Mouse (Mus musculus) heart, embryonic 14.5 days (tissue): ENCODE data around the gene Nup62. TPM values are rescaled to one million over a fixed set of nuclear protein-coding genes. Genes with fewer than 3 reads are reported as not detected.

ENCODE experiments used
- ATAC-seq: fragments of 200-750 bp; cut with Nextera tagmentation; 2 replicates; pipeline ENCODE4 v1.8.0; 2017; ENCODE audit warnings: low read depth, moderate TSS enrichment; ENCODE audit not compliant: insufficient number of reproducible peaks, insufficient read depth, low FRiP score
- H3K27ac ChIP-seq, 2 experiments: fragments of 200-500 bp in 1 of 2; fragments of 300-500 bp in 1 of 2; sonication (generic) in 1 of 2; replicated peaks in 1 of 2; 2 replicates each; pipeline ENCODE4 v1.5.1; 2012 to 2014; ENCODE audit warnings: low read depth in 2 of 2, low read length in 2 of 2, control low read depth in 1 of 2, mild to moderate bottlenecking in 1 of 2, mixed read lengths in 1 of 2; ENCODE audit not compliant: control insufficient read depth in 1 of 2, insufficient read depth in 1 of 2
- H3K27me3 ChIP-seq: fragments of 300-500 bp; sonication (generic); 2 replicates; pipeline ENCODE4 v1.6.1; 2014; ENCODE audit warnings: mild to moderate bottlenecking, low read length, control low read depth; ENCODE audit not compliant: control insufficient read depth, insufficient read depth
- H3K36me3 ChIP-seq: fragments of 300-500 bp; sonication (generic); 2 replicates; pipeline ENCODE4 v1.6.1; 2014; ENCODE audit warnings: mild to moderate bottlenecking, control low read depth, low read length, mixed read lengths; ENCODE audit not compliant: control insufficient read depth, insufficient read depth
- H3K4me1 ChIP-seq, 2 experiments: fragments of 200-500 bp in 1 of 2; fragments of 300-500 bp in 1 of 2; sonication (generic) in 1 of 2; 2 replicates each; pipeline ENCODE4 v1.6.1; 2012 to 2014; ENCODE audit warnings: low read length in 2 of 2, control low read depth in 1 of 2, mixed read lengths in 1 of 2; ENCODE audit not compliant: control insufficient read depth in 2 of 2, insufficient read depth in 2 of 2
- H3K4me2 ChIP-seq: fragments of 300-500 bp; sonication (generic); 2 replicates; pipeline ENCODE4 v1.6.1; 2014; ENCODE audit warnings: mild to moderate bottlenecking, low read length
- H3K4me3 ChIP-seq, 2 experiments: fragments of 200-500 bp in 1 of 2; fragments of 300-500 bp in 1 of 2; sonication (generic) in 1 of 2; 2 replicates each; pipeline ENCODE4 v1.5.1; 2012 to 2014; ENCODE audit warnings: low read length in 2 of 2, mild to moderate bottlenecking in 2 of 2, control low read depth in 1 of 2, low read depth in 1 of 2, moderate library complexity in 1 of 2; ENCODE audit not compliant: control insufficient read depth in 1 of 2, insufficient read depth in 1 of 2
- H3K9ac ChIP-seq: fragments of 300-500 bp; sonication (generic); 2 replicates; pipeline ENCODE4 v1.6.1; 2014; ENCODE audit warnings: mild to moderate bottlenecking, low read length
- H3K9me3 ChIP-seq: fragments of 300-500 bp; sonication (generic); 2 replicates; pipeline ENCODE4 v1.6.1; 2016; ENCODE audit warnings: low read length, control low read depth; ENCODE audit not compliant: control insufficient read depth
- WGBS: fragments of 180-500 bp; shearing (Covaris S2); extraction: QIAGEN DNeasy Blood & Tissue Kit; methylation state at CpG from one replicate; pipeline ENCODE4 v1.1.7; 2014; 5-methylcytosine and 5-hydroxymethylcytosine counted together
- polyA plus RNA-seq: library from polyadenylated mRNA; unstranded; fragments of >200 nt; fragmentation: Nextera tagmentation; extraction: Ambion mirVana; gene quantifications from 2 replicates; pipeline ENCODE4 v1.2.1, GENCODE M21; 2014

Gene Nup62
- 41.5 and 41.7 TPM in 2 replicates for polyA plus RNA-seq

DNA sequence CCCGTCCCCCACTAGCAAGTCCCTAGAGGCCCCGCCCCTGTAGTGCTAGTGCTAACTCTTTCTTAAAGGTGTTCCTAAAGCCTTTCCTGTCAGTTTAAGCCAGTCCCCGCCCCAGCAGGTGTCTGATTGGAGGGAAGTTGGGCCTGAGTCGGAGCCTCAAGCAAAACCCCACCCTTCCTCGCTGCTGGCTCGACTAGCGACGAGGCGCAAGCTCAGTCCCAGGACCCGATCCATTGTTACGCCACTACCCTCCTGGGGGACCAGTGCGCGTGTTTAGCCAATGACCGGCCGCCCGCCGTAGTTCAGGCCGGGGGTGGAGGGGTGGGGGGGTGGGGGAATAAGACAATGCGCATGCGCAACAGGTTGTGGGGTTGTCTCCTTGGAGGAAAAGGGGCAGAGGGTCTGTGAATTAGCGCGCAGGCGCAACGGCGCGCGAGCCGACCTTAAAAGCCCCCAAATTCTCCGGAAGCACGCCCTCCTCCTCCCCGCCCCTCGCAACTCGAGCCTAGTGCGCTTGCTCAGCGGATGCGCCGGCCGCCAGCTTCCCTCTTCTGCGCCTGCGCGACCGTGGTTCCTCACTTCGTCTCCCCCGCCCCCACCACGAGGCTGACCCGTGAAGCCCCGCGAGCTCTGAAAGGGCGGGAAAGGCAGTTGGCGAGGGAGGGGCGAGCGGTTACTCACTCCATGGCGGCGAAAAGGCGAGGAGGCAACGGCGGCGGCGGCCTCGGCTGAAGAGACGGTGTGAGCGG, at the start of gene Nup62, which contains the start of gene Il4i1:
TSS of gene Nup62 (plus strand) at position 368 of the 749 bp plus-strand sequence.
TSS of gene Il4i1 (plus strand) at position 667 of the 749 bp plus-strand sequence.
- peak within 1 kb of the TSS; percentile 67 to 85 for H3K4me3 ChIP-seq

DNA sequence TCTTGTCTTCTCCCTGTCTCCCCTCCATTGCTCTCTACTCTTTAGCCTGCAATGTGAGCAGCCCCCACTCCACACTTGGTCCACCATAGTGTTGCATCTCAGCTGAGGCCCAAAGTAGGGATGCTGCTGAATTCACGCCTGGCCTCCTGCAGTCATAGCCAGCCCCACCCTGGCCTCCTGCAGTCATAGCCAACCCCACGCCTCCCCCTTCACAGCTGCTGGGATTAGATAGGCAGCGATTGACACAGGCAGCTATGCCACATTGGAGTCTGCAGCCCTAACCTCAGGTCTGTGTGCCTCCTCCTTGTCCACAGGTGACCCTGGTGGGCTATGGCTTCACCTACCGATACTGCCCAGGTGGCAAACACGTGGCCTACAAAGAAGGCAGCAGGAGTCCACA, 47.8 kb upstream of the Nup62 start:
- Histone ChIP-seq H3K9ac (no peak overlapping the region), H3K27ac (no peak overlapping the region), H3K36me3 (peaks cover 94% of the 10 kb centered on the region), H3K4me1 (no peaks in the 10 kb centered on the region), H3K9me3 (no peaks in the 10 kb centered on the region), H3K27me3 (no peaks in the 10 kb centered on the region), H3K4me3 (no peak overlapping the region), H3K4me2 (no peak overlapping the region)
- ATAC-seq = no peak
- 82% methylated on average over 5 of the region's 5 CpGs for WGBS

More for the DNA sequence above, at the start of gene Nup62, which contains the start of gene Il4i1:
- H3K27ac ChIP-seq = peak within 1 kb of the TSS; percentile 94 to 99
- peak within 1 kb of the TSS; percentile 91 for H3K4me2 ChIP-seq
- WGBS = under 1% methylated on average over 62 of the region's 62 CpGs
- peak within 1 kb of the TSS; percentile 95 for H3K9ac ChIP-seq
- peak; percentile 93 for ATAC-seq
- no peaks in the 10 kb centered on the region for H3K9me3 ChIP-seq
- no peaks in the 10 kb centered on the region for H3K27me3 ChIP-seq
- peaks cover 35% of the 10 kb centered on the region for H3K36me3 ChIP-seq
- H3K4me1 ChIP-seq = peaks cover 22 to 45% of the 10 kb centered on the region in 2 experiments

DNA sequence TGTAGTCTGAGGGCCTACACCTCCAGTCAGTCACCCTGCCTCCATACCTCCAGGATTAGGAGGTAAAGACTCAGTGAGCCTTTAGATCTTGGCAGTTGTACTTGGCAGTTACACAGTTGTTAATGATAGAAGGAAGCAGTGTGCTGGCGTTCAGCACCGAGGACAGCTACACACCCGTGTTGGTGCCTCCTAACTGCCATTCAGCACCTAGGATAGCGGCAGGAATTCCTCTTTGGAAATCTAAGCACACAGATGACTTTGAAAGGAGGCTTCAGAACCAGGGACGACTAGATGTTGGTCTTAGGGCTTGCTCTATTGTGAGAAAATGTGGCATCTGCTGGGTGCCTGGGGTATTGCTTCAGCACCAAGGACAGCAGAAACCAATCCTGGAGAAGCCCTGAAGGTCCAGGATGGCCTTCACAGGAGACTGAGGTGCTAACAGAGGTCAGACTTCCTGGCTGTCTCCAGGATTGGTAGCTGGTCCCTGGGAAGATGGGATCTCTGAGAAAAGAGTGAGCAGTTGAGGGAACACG, 45.8 kb upstream of the Nup62 start:
- Histone ChIP-seq H3K4me1 (no peaks in the 10 kb centered on the region), H3K27ac (no peak overlapping the region), H3K9me3 (no peaks in the 10 kb centered on the region), H3K4me3 (no peak overlapping the region), H3K36me3 (peaks cover 94% of the 10 kb centered on the region), H3K4me2 (no peak overlapping the region), H3K9ac (no peak overlapping the region), H3K27me3 (no peaks in the 10 kb centered on the region)
- WGBS = 8% methylated on average over 6 of the region's 6 CpGs
- no peak for ATAC-seq

DNA sequence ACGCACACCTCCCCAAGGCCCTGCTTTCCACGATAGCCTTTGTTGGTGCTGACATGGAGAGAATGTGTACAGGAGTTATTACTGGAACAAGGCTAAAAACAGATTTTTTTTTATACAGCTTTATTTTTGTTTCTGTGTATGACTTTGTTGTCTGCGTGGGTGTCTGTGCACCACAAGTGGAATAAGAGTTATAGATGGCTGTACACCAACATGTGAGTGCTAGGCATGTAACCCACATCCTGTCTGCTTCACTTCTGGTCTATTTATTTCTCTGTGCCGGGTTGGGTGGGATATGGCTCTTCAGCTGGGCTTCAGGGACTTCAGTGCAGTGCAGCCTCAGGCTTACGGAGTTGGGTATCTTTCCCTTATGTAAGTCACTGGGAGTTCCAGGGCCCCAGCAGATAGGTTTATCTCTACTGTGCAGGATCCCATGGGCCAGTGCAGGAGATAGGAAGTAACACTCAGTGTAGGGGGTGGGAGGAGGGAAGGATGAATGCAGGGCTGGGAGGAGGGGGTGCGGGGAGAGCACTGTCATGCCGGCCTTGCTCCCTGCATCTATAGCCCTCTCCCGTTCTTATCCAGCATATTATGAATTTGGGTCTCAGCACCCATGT, 43.2 kb upstream of the Nup62 start:
- H3K36me3 ChIP-seq = peaks cover 89% of the 10 kb centered on the region
- no peak overlapping the region for H3K27ac ChIP-seq
- no peaks in the 10 kb centered on the region for H3K9me3 ChIP-seq
- no peak overlapping the region for H3K9ac ChIP-seq
- no peaks in the 10 kb centered on the region for H3K4me1 ChIP-seq
- ATAC-seq = no peak
- WGBS = 76% methylated on average over 8 of the region's 8 CpGs
- H3K4me2 ChIP-seq = no peak overlapping the region
- no peak overlapping the region for H3K4me3 ChIP-seq
- H3K27me3 ChIP-seq = no peaks in the 10 kb centered on the region

DNA sequence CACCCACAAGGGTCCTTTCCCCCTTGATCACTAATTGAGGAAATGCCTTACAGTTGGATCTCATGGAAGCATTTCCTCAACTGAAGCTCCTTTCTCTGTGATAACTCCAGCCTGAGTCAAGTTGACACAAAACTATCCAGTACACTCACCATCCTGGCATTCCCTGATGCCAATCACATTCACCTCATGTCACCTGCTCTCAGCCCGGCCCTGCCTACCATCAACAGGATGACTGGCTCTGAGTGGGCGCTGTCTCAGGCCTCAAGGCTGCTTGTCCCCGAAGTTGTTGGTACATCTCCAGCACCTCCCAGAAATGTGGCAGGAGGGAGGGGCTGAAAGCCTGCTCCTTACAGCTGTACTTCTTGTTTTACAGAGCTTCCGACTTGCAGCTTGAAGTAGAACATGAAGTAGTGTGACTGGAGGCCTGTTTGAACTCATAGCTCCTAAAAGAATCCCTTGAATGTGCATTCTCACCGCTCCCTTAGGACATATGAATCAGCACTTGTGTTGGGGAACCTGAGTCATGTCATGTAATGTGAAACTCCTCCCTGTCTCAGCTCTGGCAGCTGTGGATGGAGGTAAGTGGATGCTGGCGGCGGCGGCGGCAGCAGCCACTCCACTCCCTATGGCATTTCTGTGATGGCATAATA, 38.9 kb upstream of the Nup62 start:
- H3K27ac ChIP-seq = no peak overlapping the region
- H3K4me1 ChIP-seq = no peaks in the 10 kb centered on the region
- H3K9me3 ChIP-seq = no peaks in the 10 kb centered on the region
- no peak for ATAC-seq
- 88% methylated on average over 9 of the region's 9 CpGs for WGBS
- H3K36me3 ChIP-seq = peaks cover 53% of the 10 kb centered on the region
- no peaks in the 10 kb centered on the region for H3K27me3 ChIP-seq
- no peak overlapping the region for H3K4me3 ChIP-seq
- no peak overlapping the region for H3K9ac ChIP-seq
- no peak overlapping the region for H3K4me2 ChIP-seq

DNA sequence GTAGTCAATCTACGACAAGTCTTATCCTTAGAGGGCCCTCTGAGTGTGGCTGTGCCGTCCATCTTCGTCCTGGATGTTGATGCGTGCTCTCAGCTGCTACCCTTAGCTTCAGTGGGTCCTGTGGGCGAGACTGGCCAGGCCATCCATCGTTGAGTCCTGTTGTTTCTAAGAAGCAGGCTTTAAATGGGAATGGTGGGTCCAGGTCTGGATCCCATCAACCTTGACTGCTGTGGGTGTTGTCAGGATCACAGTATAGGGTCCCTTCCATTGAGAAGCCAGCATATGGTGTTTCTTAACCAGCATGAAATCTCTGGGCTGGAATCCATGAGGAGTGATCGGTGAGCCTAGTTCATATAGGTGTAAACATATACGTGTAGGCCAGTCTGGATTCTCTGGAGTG, 35.8 kb upstream of the Nup62 start:
- ATAC-seq = no peak
- H3K27ac ChIP-seq = no peak overlapping the region
- H3K27me3 ChIP-seq = no peaks in the 10 kb centered on the region
- WGBS = 75% methylated on average over 8 of the region's 8 CpGs
- H3K9me3 ChIP-seq = no peaks in the 10 kb centered on the region
- no peak overlapping the region for H3K4me3 ChIP-seq
- H3K36me3 ChIP-seq = peaks cover 23% of the 10 kb centered on the region
- no peak overlapping the region for H3K9ac ChIP-seq
- H3K4me1 ChIP-seq = no peaks in the 10 kb centered on the region
- H3K4me2 ChIP-seq = no peak overlapping the region

DNA sequence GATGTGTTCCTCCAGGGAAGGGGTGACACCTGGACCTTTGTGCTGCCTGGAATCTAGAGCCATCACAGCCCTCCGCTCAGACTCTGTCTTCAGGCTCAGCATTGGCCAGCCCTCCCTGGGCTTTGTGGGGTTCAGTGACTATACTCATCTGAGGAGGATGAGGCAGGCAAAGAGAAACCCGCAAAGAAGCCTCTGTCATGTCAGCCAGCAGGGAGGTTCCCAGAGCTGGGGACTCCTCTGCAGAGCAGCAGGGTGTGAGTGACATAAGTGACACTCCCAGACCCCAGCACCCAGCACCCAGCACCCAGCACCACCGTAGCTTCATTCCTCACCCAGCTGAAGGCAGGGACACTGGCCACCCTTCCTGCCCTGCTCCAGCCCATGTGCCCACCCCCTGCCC, 26.4 kb upstream of the Nup62 start:
- no peak for ATAC-seq
- Histone ChIP-seq H3K36me3 (no peaks in the 10 kb centered on the region), H3K4me1 (no peaks in the 10 kb centered on the region), H3K4me2 (no peak overlapping the region), H3K4me3 (no peak overlapping the region), H3K27ac (no peak overlapping the region), H3K9me3 (no peaks in the 10 kb centered on the region), H3K9ac (no peak overlapping the region), H3K27me3 (no peaks in the 10 kb centered on the region)
- WGBS = 55% methylated on average over 3 of the region's 3 CpGs
